Mouse (Mus musculus) ES-E14 (cell line): Measurements from ENCODE around the gene Dact1. TPM values are rescaled to one million over a fixed set of nuclear protein-coding genes. Genes with fewer than 3 reads are reported as not detected.

Source experiments
- DNase-seq: peaks from one replicate; pipeline ENCODE4 v3.0.0-alpha.2; 2013; ENCODE audit warnings: low read depth, low spot score
- H3K27ac ChIP-seq: 2 replicates; pipeline ENCODE4 v1.5.1; 2012; ENCODE audit warnings: low read depth, mild to moderate bottlenecking, low read length, moderate library complexity, mixed read lengths; ENCODE audit not compliant: poor library complexity, insufficient read depth, severe bottlenecking
- H3K36me3 ChIP-seq: 2 replicates; pipeline ENCODE4 v1.6.1; 2012; ENCODE audit warnings: mild to moderate bottlenecking, low read length, moderate library complexity, mixed read lengths; ENCODE audit not compliant: control insufficient read depth, poor library complexity, insufficient read depth, severe bottlenecking
- H3K4me1 ChIP-seq, 2 experiments: fragments of 150-350 bp in 1 of 2; sonication (generic) in 1 of 2; 2 replicates each; pipeline ENCODE4 v1.6.1; 2012; ENCODE audit warnings: low read length in 2 of 2, mild to moderate bottlenecking in 1 of 2, mixed read lengths in 1 of 2; ENCODE audit not compliant: control insufficient read depth in 2 of 2, insufficient read depth in 2 of 2, poor library complexity in 1 of 2
- H3K4me3 ChIP-seq, 2 experiments: fragments of 150-350 bp in 1 of 2; sonication (generic) in 1 of 2; 2 replicates each; pipeline ENCODE4 v1.5.1; 2012; ENCODE audit warnings: low read length in 2 of 2, low read depth in 1 of 2, mild to moderate bottlenecking in 1 of 2, mixed read lengths in 1 of 2; ENCODE audit not compliant: insufficient read depth in 1 of 2, poor library complexity in 1 of 2, severe bottlenecking in 1 of 2
- H3K9ac ChIP-seq: 2 replicates; pipeline ENCODE4 v1.6.1; 2012; ENCODE audit warnings: low read depth, mild to moderate bottlenecking, low read length, mixed read lengths; ENCODE audit not compliant: poor library complexity, insufficient read depth, severe bottlenecking
- H3K9me3 ChIP-seq: fragments of 150-350 bp; sonication (generic); 2 replicates; pipeline ENCODE4 v1.6.1; 2012; ENCODE audit warnings: low read depth, mild to moderate bottlenecking, low read length; ENCODE audit not compliant: control insufficient read depth, insufficient read depth
- CHD2 ChIP-seq: IDR thresholded peaks from 2 replicates; pipeline ENCODE4 v1.6.1; 2014; ENCODE audit warnings: mild to moderate bottlenecking, low read depth, low read length, inconsistent platforms
- HCFC1 ChIP-seq: IDR thresholded peaks from 2 replicates; pipeline ENCODE4 v1.6.1; 2012; ENCODE audit warnings: low read length, inconsistent platforms, borderline replicate concordance; ENCODE audit not compliant: insufficient read depth
- MAFK ChIP-seq: IDR thresholded peaks from 2 replicates; pipeline ENCODE4 v1.6.1; 2014; ENCODE audit warnings: mild to moderate bottlenecking, low read depth, low read length, inconsistent platforms; ENCODE audit not compliant: insufficient read depth
- ZC3H11A ChIP-seq: IDR thresholded peaks from 2 replicates; pipeline ENCODE4 v1.6.1; 2012; ENCODE audit warnings: low read depth, mild to moderate bottlenecking, inconsistent platforms, low read length, borderline replicate concordance
- ZNF384 ChIP-seq: IDR thresholded peaks from 2 replicates; pipeline ENCODE4 v1.6.1; 2012; ENCODE audit warnings: low read depth, low read length, inconsistent platforms
- in situ Hi-C, 2 experiments: fragments of 600-800 bp; cut with MboI; formaldehyde crosslinking; loops; one replicate each; pipeline ENCODE4 v1.15.1; 2025; ENCODE audit warnings: low sequenced_read_pairs in 2 of 2, inconsistent platforms in 1 of 2; ENCODE audit not compliant: unreplicated experiment in 2 of 2
- total RNA-seq: library from RNA; depleted of rRNA; stranded (reverse); fragments of 300-350 nt; gene quantifications from 2 replicates; pipeline ENCODE4 v1.2.3, GENCODE M21; 2012; rRNA removed

Dact1 gene
- total RNA-seq, 1 experiment: 3.2 TPM

DNA sequence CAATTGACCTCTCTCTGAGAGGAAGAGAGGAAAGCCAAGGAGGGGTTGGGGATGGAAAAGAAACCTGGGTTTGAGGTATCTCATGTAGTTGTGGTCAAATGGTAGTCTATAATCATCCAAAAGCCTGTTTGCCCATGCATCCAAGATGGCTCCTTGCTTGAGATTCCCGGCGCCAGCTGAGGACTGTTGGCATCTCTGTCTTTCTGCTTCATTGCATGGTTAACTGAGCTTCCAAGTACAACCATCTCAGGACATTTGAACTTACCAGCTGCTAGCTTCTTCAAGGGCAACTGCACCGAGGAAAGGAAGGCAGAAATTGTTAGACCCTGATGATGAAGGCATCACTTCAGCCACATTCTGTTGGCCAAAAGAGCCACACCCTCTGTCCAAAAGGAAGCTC lies 54.8 kb downstream of the Dact1 start:
- H3K36me3 ChIP-seq: no peaks in the 10 kb centered on the region
- TF ChIP-seq MAFK (no peak), ZNF384 (no peak), ZC3H11A (no peak), HCFC1 (no peak), CHD2 (no peak)
- H3K9ac ChIP-seq: no peak overlapping the region
- DNase-seq: no peak
- H3K27ac ChIP-seq: no peak overlapping the region
- in situ Hi-C loops: no loop called here
- H3K4me1 ChIP-seq: peaks cover 3 to 7% of the 10 kb centered on the region in 2 experiments; a peak in 3 of 4 replicates
- H3K4me3 ChIP-seq: no peak overlapping the region
- no peaks in the 10 kb centered on the region for H3K9me3 ChIP-seq

DNA sequence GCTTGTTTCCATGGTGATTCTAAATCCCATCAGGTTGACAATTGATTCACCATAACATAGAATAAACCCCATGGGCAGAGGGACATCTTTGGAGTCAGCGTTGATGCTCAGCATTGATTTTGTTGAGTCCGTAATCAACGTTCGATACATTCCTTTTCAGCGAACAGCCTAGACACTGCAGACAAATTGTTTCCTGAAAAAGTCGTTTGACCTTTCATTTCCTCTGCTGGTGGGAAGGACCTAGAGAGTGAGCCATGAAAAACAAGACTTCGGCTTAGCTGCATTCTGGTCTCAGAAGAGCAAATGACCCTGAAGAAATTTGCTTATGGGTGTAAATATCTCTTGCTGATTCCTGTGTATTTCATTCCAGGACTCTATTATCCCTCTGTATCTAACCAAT lies 55.5 kb downstream of the Dact1 start:
- H3K4me1 ChIP-seq: peaks cover 3 to 10% of the 10 kb centered on the region in 2 experiments; a peak in 3 of 4 replicates
- DNase-seq: no peak
- no peak overlapping the region for H3K27ac ChIP-seq
- no peak overlapping the region for H3K9ac ChIP-seq
- in situ Hi-C loops: no loop called here
- H3K4me3 ChIP-seq: no peak overlapping the region
- H3K9me3 ChIP-seq: no peaks in the 10 kb centered on the region
- no peaks in the 10 kb centered on the region for H3K36me3 ChIP-seq
- TF ChIP-seq ZNF384 (no peak), HCFC1 (no peak), CHD2 (no peak)

DNA sequence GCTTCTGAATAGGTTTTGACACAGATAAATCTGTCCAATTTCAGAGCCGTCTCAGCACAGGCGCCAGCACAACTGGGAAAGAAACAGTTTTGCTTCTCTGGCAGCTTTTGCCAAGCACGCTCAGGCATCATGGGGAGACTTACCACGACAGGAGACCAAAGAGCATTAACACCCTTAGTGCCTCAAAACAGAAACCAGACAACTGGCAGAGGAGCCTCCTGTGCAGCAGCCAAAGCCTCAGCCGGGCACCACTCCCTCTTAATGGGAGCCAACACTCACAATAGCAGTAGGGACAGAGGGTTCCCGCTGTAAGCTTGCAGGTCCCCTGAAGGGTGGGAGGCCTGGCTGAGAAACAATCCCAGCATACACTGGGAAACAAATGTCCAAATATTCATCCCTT lies 56.5 kb downstream of the Dact1 start:
- H3K4me3 ChIP-seq: no peak overlapping the region
- in situ Hi-C loops: no loop called here
- no peak for DNase-seq

DNA sequence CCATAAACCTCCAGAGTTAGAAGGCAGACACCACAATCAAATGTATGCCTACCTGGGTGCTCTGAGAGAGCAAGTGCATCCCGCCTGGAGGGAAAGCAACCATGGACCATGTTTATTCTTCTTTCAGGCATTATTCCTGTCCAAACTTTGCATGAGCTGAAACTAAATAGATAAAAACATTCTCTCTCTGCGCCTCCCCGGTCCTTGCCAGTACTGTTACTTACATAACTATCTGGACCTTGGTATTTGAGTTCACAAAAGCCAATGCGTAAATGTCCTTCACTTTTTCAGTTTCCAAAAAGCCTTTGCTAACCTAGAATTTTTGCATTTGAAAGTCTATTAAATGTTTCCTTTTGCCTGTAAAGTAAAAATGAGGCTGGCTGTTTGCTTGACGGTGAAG lies 58.9 kb downstream of the Dact1 start:
- Histone ChIP-seq H3K36me3 (no peaks in the 10 kb centered on the region), H3K9ac (no peak overlapping the region), H3K9me3 (no peaks in the 10 kb centered on the region), H3K4me1 (peaks cover 3 to 10% of the 10 kb centered on the region in 2 experiments; a peak in 3 of 4 replicates), H3K4me3 (no peak overlapping the region), H3K27ac (no peak overlapping the region)
- in situ Hi-C loops: no loop called here
- TF ChIP-seq ZNF384 (no peak), CHD2 (no peak), ZC3H11A (no peak), MAFK (no peak), HCFC1 (no peak)
- DNase-seq: no peak

More for the DNA sequence above, 56.5 kb downstream of the Dact1 start:
- Histone ChIP-seq H3K9ac (no peak overlapping the region), H3K9me3 (no peaks in the 10 kb centered on the region), H3K27ac (no peak overlapping the region), H3K4me1 (peaks cover 3 to 10% of the 10 kb centered on the region in 2 experiments; a peak in 3 of 4 replicates), H3K36me3 (no peaks in the 10 kb centered on the region)
- no peak for TF ChIP-seq MAFK
- TF ChIP-seq HCFC1: no peak
- no peak for TF ChIP-seq ZC3H11A
- no peak for TF ChIP-seq CHD2
- TF ChIP-seq ZNF384: no peak

Other genes starting within 250 kb of the Dact1 start
- gene Tomm20l, start 198.5 kb upstream of the Dact1 start, total RNA-seq: not detected in 2 replicates
- gene Timm9, start 173.2 kb upstream of the Dact1 start, total RNA-seq: 32.7 and 42.0 TPM in 2 replicates
- gene 2700049A03Rik, start 173.0 kb upstream of the Dact1 start, total RNA-seq: 18.3 and 20.0 TPM in 2 replicates